Mouse (Mus musculus) embryonic fibroblast, embryonic 13.5 days (primary cell): ENCODE results near the gene Rap1gap.

Experiments
- CTCF ChIP-seq: IDR thresholded peaks from 2 replicates; pipeline ENCODE4 v1.5.1; 2011; ENCODE audit warnings: mild to moderate bottlenecking, control low read depth, low read length, moderate library complexity, borderline replicate concordance; ENCODE audit not compliant: insufficient read depth
- POLR2A ChIP-seq: IDR thresholded peaks from 2 replicates; pipeline ENCODE4 v1.6.1; 2011; ENCODE audit warnings: low read depth, mild to moderate bottlenecking, control low read depth, low read length, moderate library complexity

GRCm38 (mm10) chr4:137642101-137642500 is 22.4 kb upstream of the Rap1gap start:
- no peak for TF ChIP-seq POLR2A
- no peak for TF ChIP-seq CTCF
